Mouse (Mus musculus): ENCODE measurements around the gene Scgb3a1. TPM values are rescaled to one million over a fixed set of nuclear protein-coding genes. Genes with fewer than 3 reads are reported as not detected.

The Scgb3a1 gene
- polyA plus RNA-seq, 1 experiment from 2014 or later: not detected

GRCm38 (mm10) chr11:49711981-49712554 is 48.7 kb downstream of the Scgb3a1 start:
- Histone ChIP-seq H3K27ac (peak overlapping the region; percentile 99), H3K9me3 (replicated peaks) (no peaks in the 10 kb centered on the region), H3K4me3 (peak overlapping the region; percentile 83), H3K27me3 (ENCODE audit: low read depth, poor library complexity, severe bottlenecking) (no peaks in the 10 kb centered on the region), H3K36me3 (peaks cover 34% of the 10 kb centered on the region), H3K4me1 (peaks cover 22% of the 10 kb centered on the region)
- under 1% methylated on average over 62 of the region's 70 CpGs for WGBS
- DNase-seq (ENCODE audit: low spot score): no peak

- WGBS: under 1% methylated on average over 65 of the region's 65 CpGs
Measured at GRCm38 (mm10) chr11:49712555-49713335, 49.3 kb downstream of the Scgb3a1 start, which contains the start of gene Cnot6. Gene Cnot6 (minus strand): TSS chr11:49712723.

GRCm38 (mm10) chr11:49713336-49714334 is 50.2 kb downstream of the Scgb3a1 start:
- H3K4me1 ChIP-seq: peaks cover 22% of the 10 kb centered on the region
- DNase-seq (ENCODE audit: low spot score): peak; percentile 63
- peak overlapping the region; percentile 99 for H3K27ac ChIP-seq
- H3K9me3 ChIP-seq (replicated peaks): no peaks in the 10 kb centered on the region
- 41% methylated on average over 20 of the region's 20 CpGs for WGBS
- H3K4me3 ChIP-seq: peak overlapping the region; percentile 83
- H3K27me3 ChIP-seq (ENCODE audit: low read depth, poor library complexity, severe bottlenecking): no peaks in the 10 kb centered on the region
- peaks cover 20% of the 10 kb centered on the region for H3K36me3 ChIP-seq

More at GRCm38 (mm10) chr11:49712555-49713335, 49.3 kb downstream of the Scgb3a1 start, which contains the start of gene Cnot6:
- Histone ChIP-seq H3K9me3 (replicated peaks) (no peaks in the 10 kb centered on the region), H3K36me3 (peaks cover 29% of the 10 kb centered on the region), H3K4me3 (peak within 1 kb of the TSS; percentile 83), H3K4me1 (peaks cover 22% of the 10 kb centered on the region), H3K27me3 (ENCODE audit: low read depth, poor library complexity, severe bottlenecking) (no peaks in the 10 kb centered on the region), H3K27ac (peak within 1 kb of the TSS; percentile 99)
- peak; percentile 100 for DNase-seq (ENCODE audit: low spot score)

Other genes with a start within 250 kb of the Scgb3a1 start
- gene Olfr1389, start 240.5 kb upstream of the Scgb3a1 start, polyA plus RNA-seq (2016; fragmentation: Nextera tagmentation; extraction: Ambion mirVana): not detected in 2 replicates
- gene Olfr1388, start 227.0 kb upstream of the Scgb3a1 start, polyA plus RNA-seq (2016; fragmentation: Nextera tagmentation; extraction: Ambion mirVana): 0.09 and 0.10 TPM in 2 replicates
- gene Olfr1387, start 208.3 kb upstream of the Scgb3a1 start, polyA plus RNA-seq (2016; fragmentation: Nextera tagmentation; extraction: Ambion mirVana): not detected in 2 replicates
- not detected in 2 replicates for gene Olfr1386, start 198.6 kb upstream of the Scgb3a1 start, polyA plus RNA-seq (2016; fragmentation: Nextera tagmentation; extraction: Ambion mirVana)
- gene Olfr1385, start 174.5 kb upstream of the Scgb3a1 start, polyA plus RNA-seq (2016; fragmentation: Nextera tagmentation; extraction: Ambion mirVana): not detected in 2 replicates
- gene Olfr1384, start 156.9 kb upstream of the Scgb3a1 start, polyA plus RNA-seq (2016; fragmentation: Nextera tagmentation; extraction: Ambion mirVana): not detected in 2 replicates
- not detected in 2 replicates for gene Olfr1383, start 144.0 kb upstream of the Scgb3a1 start, polyA plus RNA-seq (2016; fragmentation: Nextera tagmentation; extraction: Ambion mirVana)
- gene Olfr1382, start 135.4 kb upstream of the Scgb3a1 start, polyA plus RNA-seq (2016; fragmentation: Nextera tagmentation; extraction: Ambion mirVana): not detected in 2 replicates
- gene Olfr1381, start 120.2 kb upstream of the Scgb3a1 start, polyA plus RNA-seq (2016; fragmentation: Nextera tagmentation; extraction: Ambion mirVana): not detected in 2 replicates
- gene Olfr1380, start 106.7 kb upstream of the Scgb3a1 start, polyA plus RNA-seq (2016; fragmentation: Nextera tagmentation; extraction: Ambion mirVana): not detected in 2 replicates
- gene Flt4, start 54.3 kb upstream of the Scgb3a1 start, polyA plus RNA-seq (2016; fragmentation: Nextera tagmentation; extraction: Ambion mirVana): 6.4 and 6.6 TPM in 2 replicates
- gene Cnot6, start 49.1 kb downstream of the Scgb3a1 start, polyA plus RNA-seq (2016; fragmentation: Nextera tagmentation; extraction: Ambion mirVana): 59.1 and 63.4 TPM in 2 replicates
- 39.2 and 43.3 TPM in 2 replicates for gene Gfpt2, start 130.6 kb downstream of the Scgb3a1 start, polyA plus RNA-seq (2016; fragmentation: Nextera tagmentation; extraction: Ambion mirVana)
- 22.4 and 31.1 TPM in 2 replicates for gene Mapk9, start 183.1 kb downstream of the Scgb3a1 start, polyA plus RNA-seq (2016; fragmentation: Nextera tagmentation; extraction: Ambion mirVana)
- gene Rasgef1c, start 238.2 kb downstream of the Scgb3a1 start, polyA plus RNA-seq (2016; fragmentation: Nextera tagmentation; extraction: Ambion mirVana): 0.15 TPM in 1 of 2 replicates, not detected in the other